Mouse (Mus musculus): ENCODE measurements around the gene 4930435E12Rik. TPM values are rescaled to one million over a fixed set of nuclear protein-coding genes. Genes with fewer than 3 reads are reported as not detected.

4930435E12Rik gene
- polyA plus RNA-seq, 1 experiment from 2014 or later: not detected

- Histone ChIP-seq H3K27ac (ENCODE audit: low read length) (no peak overlapping the region), H3K27me3 (ENCODE audit: control insufficient read depth, insufficient read depth, low read length) (no peaks in the 10 kb centered on the region), H3K9ac (ENCODE audit: low read length) (no peak overlapping the region), H3K9me3 (replicated peaks; ENCODE audit: control insufficient read depth, low read length) (no peaks in the 10 kb centered on the region), H3K36me3 (ENCODE audit: control insufficient read depth, insufficient read depth, low read length) (no peaks in the 10 kb centered on the region; the same call in 1 of the 2 replicates), H3K4me1 (ENCODE audit: control insufficient read depth, insufficient read depth, low read length) (no peaks in the 10 kb centered on the region), H3K4me2 (ENCODE audit: low read depth, low read length) (no peak overlapping the region), H3K4me3 (replicated peaks; ENCODE audit: low read length) (no peak overlapping the region)
- 80% methylated on average over 8 of the region's 8 CpGs for WGBS
- no peak for ATAC-seq (ENCODE audit: insufficient read depth, low FRiP score)
Observed at GRCm38 (mm10) chr16:38762401-38762800, 66.1 kb downstream of the 4930435E12Rik start.

Other genes starting within 250 kb of the 4930435E12Rik start
- gene Arhgap31, start 115.5 kb downstream of the 4930435E12Rik start, polyA plus RNA-seq (2015; fragmentation: Nextera tagmentation; extraction: Ambion mirVana): 8.8 and 10.9 TPM in 2 replicates
- gene B4galt4, start 86.5 kb downstream of the 4930435E12Rik start, polyA plus RNA-seq (2015; fragmentation: Nextera tagmentation; extraction: Ambion mirVana): 20.8 TPM in 2 replicates
- 73.9 and 99.9 TPM in 2 replicates for gene Upk1b, start 28.4 kb downstream of the 4930435E12Rik start, polyA plus RNA-seq (2015; fragmentation: Nextera tagmentation; extraction: Ambion mirVana)
- 1.2 and 1.5 TPM in 2 replicates for gene Igsf11, start 63.9 kb upstream of the 4930435E12Rik start, polyA plus RNA-seq (2015; fragmentation: Nextera tagmentation; extraction: Ambion mirVana)